Mouse (Mus musculus) cortical plate, adult 2 months (tissue): ENCODE results near the gene Mybpc1.

Experiments
- CTCF ChIP-seq: fragments of 200-500 bp; IDR thresholded peaks from 2 replicates; pipeline ENCODE4 v1.5.1; 2011; ENCODE audit warnings: mild to moderate bottlenecking, control low read depth, low read length; ENCODE audit not compliant: insufficient read depth; ENCODE audit errors: extremely low read depth
- POLR2A ChIP-seq: fragments of 200-500 bp; IDR thresholded peaks from 2 replicates; pipeline ENCODE4 v1.6.1; 2011; ENCODE audit warnings: mild to moderate bottlenecking, low read length, control low read depth; ENCODE audit not compliant: insufficient read depth; ENCODE audit errors: extremely low read depth

- TF ChIP-seq POLR2A (no peak), CTCF (no peak)
These were observed 113.3 kb downstream of the Mybpc1 start for GRCm38 (mm10) chr10:88491632-88492031.
